Mouse (Mus musculus): Measurements from ENCODE around the gene Pcsk6. TPM values are rescaled to one million over a fixed set of nuclear protein-coding genes. Genes with fewer than 3 reads are reported as not detected.

Gene Pcsk6
- polyA plus RNA-seq, 1 experiment from 2014 or later = 3.5 TPM

- Histone ChIP-seq H3K9me3 (no peaks in the 10 kb centered on the region; the same call in 1 of the 2 replicates), H3K4me3 (no peak overlapping the region), H3K27ac (no peak overlapping the region), H3K27me3 (ENCODE audit: insufficient read depth, poor library complexity, severe bottlenecking) (no peaks in the 10 kb centered on the region; the same call in 1 of the 2 replicates), H3K36me3 (peaks cover 10% of the 10 kb centered on the region; the same call in 1 of the 2 replicates), H3K4me1 (peaks cover 8% of the 10 kb centered on the region; the same call in 1 of the 2 replicates)
- WGBS = 78% methylated on average over 5 of the region's 5 CpGs
- DNase-seq (ENCODE audit: low spot score) = no peak
Measured at GRCm38 (mm10) chr7:65958105-65958504, 96.6 kb downstream of the Pcsk6 start.

- DNase-seq (ENCODE audit: low spot score) = no peak
- Histone ChIP-seq H3K4me1 (0 out of 2 replicates have a peak, but pooled peaks cover 4% of the 10 kb centered on the region), H3K27me3 (ENCODE audit: insufficient read depth, poor library complexity, severe bottlenecking) (no peaks in the 10 kb centered on the region), H3K9me3 (no peaks in the 10 kb centered on the region; the same call in 1 of the 2 replicates), H3K27ac (no peak overlapping the region), H3K4me3 (no peak overlapping the region), H3K36me3 (peaks cover 10% of the 10 kb centered on the region; the same call in 1 of the 2 replicates)
- WGBS = 92% methylated on average over 9 of the region's 9 CpGs
Measured at GRCm38 (mm10) chr7:65959221-65959924, 97.8 kb downstream of the Pcsk6 start.

GRCm38 (mm10) chr7:65962611-65963010 is 101.1 kb downstream of the Pcsk6 start:
- 82% methylated on average over 7 of the region's 7 CpGs for WGBS
- no peak for DNase-seq (ENCODE audit: low spot score)
- H3K4me3 ChIP-seq = no peak overlapping the region
- 0 out of 2 replicates have a peak, but pooled peaks cover 5% of the 10 kb centered on the region for H3K36me3 ChIP-seq
- no peaks in the 10 kb centered on the region for H3K9me3 ChIP-seq
- 0 out of 2 replicates have a peak, but pooled peaks cover 4% of the 10 kb centered on the region for H3K4me1 ChIP-seq
- H3K27me3 ChIP-seq (ENCODE audit: insufficient read depth, poor library complexity, severe bottlenecking) = no peaks in the 10 kb centered on the region
- H3K27ac ChIP-seq = no peak overlapping the region

GRCm38 (mm10) chr7:65964398-65964797 is 102.9 kb downstream of the Pcsk6 start:
- no peaks in the 10 kb centered on the region for H3K27me3 ChIP-seq (ENCODE audit: insufficient read depth, poor library complexity, severe bottlenecking)
- no peak overlapping the region for H3K4me3 ChIP-seq
- DNase-seq (ENCODE audit: low spot score) = no peak
- H3K36me3 ChIP-seq = peaks cover 8% of the 10 kb centered on the region; the same call in 1 of the 2 replicates
- H3K9me3 ChIP-seq = no peaks in the 10 kb centered on the region
- no peak overlapping the region for H3K27ac ChIP-seq
- 0 out of 2 replicates have a peak, but pooled peaks cover 4% of the 10 kb centered on the region for H3K4me1 ChIP-seq

GRCm38 (mm10) chr7:65971301-65971700 is 109.8 kb downstream of the Pcsk6 start:
- Histone ChIP-seq H3K4me3 (no peak overlapping the region), H3K4me1 (no peaks in the 10 kb centered on the region), H3K27ac (no peak overlapping the region), H3K36me3 (peaks cover 3% of the 10 kb centered on the region; the same call in 1 of the 2 replicates), H3K27me3 (ENCODE audit: insufficient read depth, poor library complexity, severe bottlenecking) (peaks cover 20% of the 10 kb centered on the region; the same call in 1 of the 2 replicates), H3K9me3 (no peaks in the 10 kb centered on the region)
- WGBS = 88% methylated on average over 10 of the region's 10 CpGs
- DNase-seq (ENCODE audit: low spot score) = no peak

GRCm38 (mm10) chr7:65977286-65977685 is 115.8 kb downstream of the Pcsk6 start:
- H3K27me3 ChIP-seq (ENCODE audit: insufficient read depth, poor library complexity, severe bottlenecking) = peaks cover 8% of the 10 kb centered on the region; the same call in 1 of the 2 replicates
- H3K9me3 ChIP-seq = no peaks in the 10 kb centered on the region
- peaks cover 9% of the 10 kb centered on the region for H3K4me1 ChIP-seq
- no peak overlapping the region for H3K4me3 ChIP-seq
- no peak for DNase-seq (ENCODE audit: low spot score)
- no peak overlapping the region for H3K27ac ChIP-seq
- WGBS = 72% methylated on average over 5 of the region's 5 CpGs
- no peaks in the 10 kb centered on the region for H3K36me3 ChIP-seq

- Histone ChIP-seq H3K9me3 (no peaks in the 10 kb centered on the region), H3K27me3 (ENCODE audit: insufficient read depth, poor library complexity, severe bottlenecking) (peaks cover 4% of the 10 kb centered on the region; the same call in 1 of the 2 replicates), H3K36me3 (no peaks in the 10 kb centered on the region), H3K4me3 (no peak overlapping the region), H3K4me1 (peaks cover 9% of the 10 kb centered on the region), H3K27ac (no peak overlapping the region)
- no peak for DNase-seq (ENCODE audit: low spot score)
- whole genome bisulfite sequencing = 77% methylated on average over 11 of the region's 11 CpGs
Measured at GRCm38 (mm10) chr7:65977977-65978376, 116.4 kb downstream of the Pcsk6 start.

- no peak overlapping the region for H3K4me3 ChIP-seq
- H3K27ac ChIP-seq = no peak overlapping the region
- no peak for DNase-seq (ENCODE audit: low spot score)
- H3K36me3 ChIP-seq = no peaks in the 10 kb centered on the region
- 73% methylated on average over 11 of the region's 11 CpGs for WGBS
- no peaks in the 10 kb centered on the region for H3K9me3 ChIP-seq
- H3K27me3 ChIP-seq (ENCODE audit: insufficient read depth, poor library complexity, severe bottlenecking) = peaks cover 3% of the 10 kb centered on the region; the same call in 1 of the 2 replicates
- peaks cover 9% of the 10 kb centered on the region for H3K4me1 ChIP-seq
Measured at GRCm38 (mm10) chr7:65978996-65979823, 117.7 kb downstream of the Pcsk6 start.

GRCm38 (mm10) chr7:65980000-65980399 is 118.5 kb downstream of the Pcsk6 start:
- Histone ChIP-seq H3K27me3 (ENCODE audit: insufficient read depth, poor library complexity, severe bottlenecking) (peaks cover 3% of the 10 kb centered on the region; the same call in 1 of the 2 replicates), H3K27ac (no peak overlapping the region), H3K4me1 (peaks cover 9% of the 10 kb centered on the region), H3K36me3 (no peaks in the 10 kb centered on the region; the same call in 1 of the 2 replicates), H3K9me3 (no peaks in the 10 kb centered on the region), H3K4me3 (no peak overlapping the region)
- 89% methylated on average over 9 of the region's 9 CpGs for WGBS
- no peak for DNase-seq (ENCODE audit: low spot score)

GRCm38 (mm10) chr7:65982057-65982456 is 120.5 kb downstream of the Pcsk6 start:
- Histone ChIP-seq H3K4me1 (peaks cover 9% of the 10 kb centered on the region), H3K36me3 (no peaks in the 10 kb centered on the region; the same call in 1 of the 2 replicates), H3K4me3 (no peak overlapping the region), H3K27ac (no peak overlapping the region), H3K27me3 (ENCODE audit: insufficient read depth, poor library complexity, severe bottlenecking) (no peaks in the 10 kb centered on the region), H3K9me3 (no peaks in the 10 kb centered on the region)
- WGBS = 72% methylated on average over 3 of the region's 3 CpGs
- DNase-seq (ENCODE audit: low spot score) = no peak

- DNase-seq (ENCODE audit: low spot score) = no peak
- H3K9me3 ChIP-seq = no peaks in the 10 kb centered on the region
- H3K4me1 ChIP-seq = no peaks in the 10 kb centered on the region
- H3K27me3 ChIP-seq (ENCODE audit: insufficient read depth, poor library complexity, severe bottlenecking) = no peaks in the 10 kb centered on the region
- H3K4me3 ChIP-seq = no peak overlapping the region
- peaks cover 4% of the 10 kb centered on the region; the same call in 1 of the 2 replicates for H3K36me3 ChIP-seq
- 77% methylated on average over 4 of the region's 4 CpGs for WGBS
- no peak overlapping the region for H3K27ac ChIP-seq
Measured at GRCm38 (mm10) chr7:65988249-65988648, 126.7 kb downstream of the Pcsk6 start.

GRCm38 (mm10) chr7:65988709-65989108 is 127.2 kb downstream of the Pcsk6 start:
- H3K4me3 ChIP-seq = no peak overlapping the region
- WGBS = 90% methylated on average over 5 of the region's 5 CpGs

GRCm38 (mm10) chr7:65992329-65992728 is 130.8 kb downstream of the Pcsk6 start:
- no peak for DNase-seq (ENCODE audit: low spot score)
- no peak overlapping the region for H3K4me3 ChIP-seq
- no peaks in the 10 kb centered on the region for H3K27me3 ChIP-seq (ENCODE audit: insufficient read depth, poor library complexity, severe bottlenecking)
- 83% methylated on average over 6 of the region's 6 CpGs for WGBS
- H3K36me3 ChIP-seq = 0 out of 2 replicates have a peak, but pooled peaks cover 4% of the 10 kb centered on the region
- H3K9me3 ChIP-seq = no peaks in the 10 kb centered on the region
- no peak overlapping the region for H3K27ac ChIP-seq
- no peaks in the 10 kb centered on the region for H3K4me1 ChIP-seq

More at GRCm38 (mm10) chr7:65988709-65989108, 127.2 kb downstream of the Pcsk6 start:
- Histone ChIP-seq H3K36me3 (peaks cover 4% of the 10 kb centered on the region; the same call in 1 of the 2 replicates), H3K27ac (no peak overlapping the region), H3K9me3 (no peaks in the 10 kb centered on the region), H3K4me1 (no peaks in the 10 kb centered on the region), H3K27me3 (ENCODE audit: insufficient read depth, poor library complexity, severe bottlenecking) (no peaks in the 10 kb centered on the region)
- DNase-seq (ENCODE audit: low spot score) = no peak

Data from heart, embryonic 10.5 days (tissue).